22 mouse cellular contexts compared by ENCODE assay signal in genomic region chr4:67447835-67448234, GRCm38 (mm10).
DNase-seq lines count a peak whose midpoint lies in the region; ATAC-seq lines count a peak whose summit lies in the region.
"Had no signal": no experiment of that assay in that cellular context is flagged by ENCODE, and none has a peak within 500 bp of the region (broad histone marks: within the 10 kb centered on the region; RNA-seq: fewer than 3 reads in every experiment).

No protein-coding gene starts in this region.

- DNase-seq in A20 (ENCODE audit: low read depth, low spot score): peak; percentile 9
- no peak for DNase-seq in frontal cortex, postnatal 10 days (ENCODE audit: low spot score in 2 of 2)
- DNase-seq in thymus, postnatal 14 days: no peak
- no peak for DNase-seq in layer of hippocampus, postnatal 25 days (ENCODE audit: extremely low spot score in 1 of 2, low spot score in 1 of 2)
- DNase-seq: adrenal gland, postnatal 10 days; adrenal gland, postnatal 36 days; cerebellum, adult 11 months; cerebellum, adult 2 months; cerebellum, adult 9-11 months; cerebellum, postnatal 25 days; embryo, embryonic 11 days; gastrocnemius, adult 2 months; gastrocnemius, postnatal 25 days; heart, adult 2 months; heart, postnatal 14 days; heart, postnatal 4 days had no signal

- peak; percentile 42; the same call in 1 of the 2 replicates for ATAC-seq in common myeloid progenitor, adult 5-6 weeks (replicated peaks; ENCODE audit: low read depth, poor library complexity, severe bottlenecking)
- ATAC-seq in hematopoietic stem cell, adult 5-6 weeks (replicated peaks in 1 of 2; ENCODE audit: insufficient read depth in 1 of 2, low FRiP score in 2 of 2, low TSS enrichment in 1 of 2, low read depth in 1 of 2, poor library complexity in 2 of 2, severe bottlenecking in 2 of 2): peak; percentile 45 to 62; a peak in 3 of 4 replicates
- ATAC-seq: forebrain, embryonic 13.5 days; forebrain, embryonic 16.5 days; intestine, postnatal 0 days; Patski had no signal
